Mouse (Mus musculus) CH12.LX (cell line): ENCODE measurements around the gene Cap1.

Experiments used
- E2F4 ChIP-seq: IDR thresholded peaks from 2 replicates; pipeline ENCODE4 v1.6.1; 2011; ENCODE audit warnings: low read depth, low read length, improper control_type of control experiment; ENCODE audit not compliant: insufficient replicate concordance
- EP300 ChIP-seq: IDR thresholded peaks from 2 replicates; pipeline ENCODE4 v1.6.1; 2011; ENCODE audit warnings: low read length, improper control_type of control experiment
- GABPA ChIP-seq: IDR thresholded peaks from 2 replicates; pipeline ENCODE4 v1.6.1; 2012; ENCODE audit warnings: low read depth, low read length, improper control_type of control experiment, inconsistent platforms; ENCODE audit not compliant: insufficient replicate concordance
- MAFK ChIP-seq: IDR thresholded peaks from 2 replicates; pipeline ENCODE4 v1.6.1; 2011; ENCODE audit warnings: low read length, improper control_type of control experiment; ENCODE audit not compliant: insufficient replicate concordance
- POLR2A ChIP-seq: IDR thresholded peaks from 2 replicates; pipeline ENCODE4 v1.6.1; 2011; ENCODE audit warnings: low read depth, mild to moderate bottlenecking, improper control_type of control experiment, low read length
- ZC3H11A ChIP-seq: IDR thresholded peaks from 2 replicates; pipeline ENCODE4 v1.6.1; 2012; ENCODE audit warnings: low read depth, mild to moderate bottlenecking, inconsistent platforms, low read length, improper control_type of control experiment

DNA sequence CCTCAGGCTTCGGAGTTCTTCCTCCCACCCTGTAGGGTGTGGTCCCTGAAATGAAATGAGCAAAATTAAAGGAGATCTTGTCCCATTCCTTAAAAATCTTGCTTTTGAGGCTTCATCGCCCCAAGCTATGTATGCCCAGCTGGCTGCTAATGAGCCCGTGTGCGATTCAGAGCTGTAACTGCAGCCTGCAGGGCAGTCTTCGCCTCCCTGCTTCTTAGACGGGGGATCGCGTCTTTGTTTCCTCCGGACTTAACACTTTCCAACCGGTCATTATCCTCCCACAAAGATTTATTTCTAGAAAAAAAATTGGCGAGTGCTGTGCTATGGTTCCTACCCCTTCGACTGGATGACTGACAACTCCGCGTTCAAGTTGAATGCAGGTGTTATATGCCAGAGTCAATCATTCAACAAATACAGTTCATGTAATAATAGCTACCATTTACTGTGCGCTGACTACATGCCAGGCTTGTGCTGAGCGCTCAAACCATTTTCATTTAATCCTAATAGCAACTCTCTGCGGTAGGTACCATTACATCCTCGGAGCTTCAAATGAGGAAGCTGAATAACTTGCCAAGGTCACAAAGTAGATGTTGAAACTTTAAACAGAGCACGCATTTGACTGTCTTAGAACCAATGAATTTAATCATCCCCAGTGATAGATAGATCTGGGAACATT, 861 bp upstream of the Cap1 start:
- TF ChIP-seq EP300 (no peak), GABPA (no peak), MAFK (no peak), ZC3H11A (no peak), POLR2A (no peak; the same call in 1 of the 2 replicates), E2F4 (no peak)
